Mouse (Mus musculus) olfactory bulb, adult 2 months (tissue): ENCODE data around the gene St6gal1. TPM values are rescaled to one million over a fixed set of nuclear protein-coding genes. Genes with fewer than 3 reads are reported as not detected.

Experiments used
- H3K27ac ChIP-seq: fragments of 200-500 bp; 2 replicates; pipeline ENCODE4 v1.5.1; 2012; ENCODE audit warnings: low read depth, low read length; ENCODE audit not compliant: insufficient read depth
- H3K4me1 ChIP-seq: fragments of 200-500 bp; 2 replicates; pipeline ENCODE4 v1.6.1; 2012; ENCODE audit warnings: low read length; ENCODE audit not compliant: control insufficient read depth, insufficient read depth
- H3K4me3 ChIP-seq: fragments of 200-500 bp; 2 replicates; pipeline ENCODE4 v1.5.1; 2012; ENCODE audit warnings: mild to moderate bottlenecking, low read depth, low read length, moderate library complexity; ENCODE audit not compliant: insufficient read depth
- CTCF ChIP-seq: fragments of 200-500 bp; IDR thresholded peaks from 2 replicates; pipeline ENCODE4 v1.5.1; 2012; ENCODE audit warnings: low read depth, mild to moderate bottlenecking, low read length, moderate library complexity; ENCODE audit not compliant: insufficient read depth
- POLR2A ChIP-seq: fragments of 200-500 bp; IDR thresholded peaks from 2 replicates; pipeline ENCODE4 v1.6.1; 2012; ENCODE audit warnings: mild to moderate bottlenecking, low read depth, low read length, moderate library complexity; ENCODE audit not compliant: insufficient read depth
- WGBS: fragments of 180-500 bp; shearing (Covaris S2); methylation state at CpG from one replicate; pipeline ENCODE4 v1.1.7; 2018; 5-methylcytosine and 5-hydroxymethylcytosine counted together
- polyA plus RNA-seq: library from polyadenylated mRNA; stranded (reverse); fragments of >200 nt; gene quantifications from 2 replicates; pipeline ENCODE4 v1.2.4, GENCODE M21; 2012; ENCODE audit warnings: low replicate concordance; ENCODE audit not compliant: missing spikeins, insufficient read depth, insufficient read length

St6gal1 gene
- polyA plus RNA-seq, 1 experiment = not detected

- TF ChIP-seq CTCF = no peak
- TF ChIP-seq POLR2A = no peak
- no peak overlapping the region for H3K27ac ChIP-seq
- no peaks in the 10 kb centered on the region for H3K4me1 ChIP-seq
Observed at GRCm38 (mm10) chr16:23307142-23307968, 82.8 kb downstream of the St6gal1 start.

GRCm38 (mm10) chr16:23308012-23308554 is 83.5 kb downstream of the St6gal1 start:
- H3K4me3 ChIP-seq = no peak overlapping the region
- 84% methylated on average over 4 of the region's 4 CpGs for WGBS
- TF ChIP-seq POLR2A (no peak), CTCF (no peak)

More at GRCm38 (mm10) chr16:23307142-23307968, 82.8 kb downstream of the St6gal1 start:
- H3K4me3 ChIP-seq = no peak overlapping the region
- 76% methylated on average over 12 of the region's 12 CpGs for WGBS

GRCm38 (mm10) chr16:23309080-23309479 is 84.5 kb downstream of the St6gal1 start:
- no peaks in the 10 kb centered on the region for H3K4me1 ChIP-seq
- H3K27ac ChIP-seq = no peak overlapping the region
- TF ChIP-seq CTCF (no peak), POLR2A (no peak)
- no peak overlapping the region for H3K4me3 ChIP-seq
- WGBS = 69% methylated on average over 4 of the region's 4 CpGs

More at GRCm38 (mm10) chr16:23308012-23308554, 83.5 kb downstream of the St6gal1 start:
- H3K27ac ChIP-seq = no peak overlapping the region
- H3K4me1 ChIP-seq = no peaks in the 10 kb centered on the region

- no peak overlapping the region for H3K27ac ChIP-seq
Observed at GRCm38 (mm10) chr16:23312604-23313003, 88.1 kb downstream of the St6gal1 start.

GRCm38 (mm10) chr16:23314790-23315189 is 90.2 kb downstream of the St6gal1 start:
- no peak overlapping the region for H3K4me3 ChIP-seq
- 52% methylated on average over 7 of the region's 7 CpGs for WGBS
- no peak for TF ChIP-seq POLR2A
- no peak for TF ChIP-seq CTCF
- no peaks in the 10 kb centered on the region for H3K4me1 ChIP-seq
- no peak overlapping the region for H3K27ac ChIP-seq

More at GRCm38 (mm10) chr16:23312604-23313003, 88.1 kb downstream of the St6gal1 start:
- H3K4me1 ChIP-seq = no peaks in the 10 kb centered on the region
- TF ChIP-seq CTCF (no peak), POLR2A (no peak)
- H3K4me3 ChIP-seq = no peak overlapping the region
- WGBS = 98% methylated on average over 9 of the region's 9 CpGs

- no peak for TF ChIP-seq CTCF
- TF ChIP-seq POLR2A = no peak
Observed at GRCm38 (mm10) chr16:23317411-23318047, 93.0 kb downstream of the St6gal1 start.

GRCm38 (mm10) chr16:23320025-23320424 is 95.5 kb downstream of the St6gal1 start:
- H3K4me3 ChIP-seq = no peak overlapping the region
- H3K27ac ChIP-seq = no peak overlapping the region
- TF ChIP-seq CTCF (no peak), POLR2A (no peak)
- H3K4me1 ChIP-seq = 0 out of 2 replicates have a peak, but pooled peaks cover 3% of the 10 kb centered on the region
- 31% methylated on average over 3 of the region's 3 CpGs for WGBS

More at GRCm38 (mm10) chr16:23317411-23318047, 93.0 kb downstream of the St6gal1 start:
- Histone ChIP-seq H3K4me3 (no peak overlapping the region), H3K4me1 (0 out of 2 replicates have a peak, but pooled peaks cover 3% of the 10 kb centered on the region), H3K27ac (no peak overlapping the region)
- WGBS = 76% methylated on average over 7 of the region's 7 CpGs

GRCm38 (mm10) chr16:23320579-23320978 is 96.0 kb downstream of the St6gal1 start:
- Histone ChIP-seq H3K4me1 (0 out of 2 replicates have a peak, but pooled peaks cover 3% of the 10 kb centered on the region), H3K27ac (no peak overlapping the region), H3K4me3 (no peak overlapping the region)
- TF ChIP-seq POLR2A (no peak), CTCF (no peak)
- WGBS = 85% methylated on average over 6 of the region's 6 CpGs

- Histone ChIP-seq H3K4me3 (no peak overlapping the region), H3K27ac (no peak overlapping the region), H3K4me1 (0 out of 2 replicates have a peak, but pooled peaks cover 3% of the 10 kb centered on the region)
- TF ChIP-seq POLR2A = no peak
- TF ChIP-seq CTCF = no peak
Observed at GRCm38 (mm10) chr16:23322453-23322852, 97.9 kb downstream of the St6gal1 start.
